Mouse (Mus musculus) thymus, adult 2 months (tissue): ENCODE measurements around the gene Ttc27.

Experiments used
- CTCF ChIP-seq: fragments of 200-500 bp; IDR thresholded peaks from 2 replicates; pipeline ENCODE4 v1.5.1; 2012; ENCODE audit warnings: mild to moderate bottlenecking, control low read depth, low read length, moderate library complexity, borderline replicate concordance; ENCODE audit not compliant: control insufficient read depth, poor library complexity, insufficient read depth; ENCODE audit errors: extremely low read depth
- POLR2A ChIP-seq: fragments of 200-500 bp; IDR thresholded peaks from 2 replicates; pipeline ENCODE4 v1.6.1; 2012; ENCODE audit warnings: mild to moderate bottlenecking, low read length, control low read depth, moderate library complexity; ENCODE audit not compliant: control insufficient read depth, poor library complexity, insufficient read depth; ENCODE audit errors: extremely low read depth

DNA sequence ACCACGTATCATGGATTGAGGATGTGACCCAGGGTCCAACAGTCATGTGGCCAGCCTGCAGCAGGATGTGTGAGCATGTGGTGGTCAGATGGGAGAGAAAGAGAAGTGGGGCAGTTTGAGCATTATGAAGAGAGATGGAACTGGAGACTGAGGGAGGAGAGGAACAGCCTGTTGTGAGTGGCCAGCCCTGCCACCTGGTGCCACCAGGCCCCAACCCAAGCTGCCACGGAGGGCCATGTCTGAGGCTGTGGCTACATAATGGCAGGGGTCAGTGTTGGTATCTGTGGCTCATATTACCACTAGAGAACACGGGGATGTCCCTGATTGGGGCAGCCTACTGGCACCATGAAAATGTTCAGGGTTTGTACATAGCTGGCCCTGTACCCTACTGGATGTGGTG, 2.4 kb upstream of the Ttc27 start:
- no peak for TF ChIP-seq POLR2A
- TF ChIP-seq CTCF, result no peak
